Mouse (Mus musculus) thymus, adult 2 months (tissue): ENCODE measurements around the gene Clcn2.

Experiments
- CTCF ChIP-seq: fragments of 200-500 bp; IDR thresholded peaks from 2 replicates; pipeline ENCODE4 v1.5.1; 2012; ENCODE audit warnings: mild to moderate bottlenecking, control low read depth, low read length, moderate library complexity, borderline replicate concordance; ENCODE audit not compliant: control insufficient read depth, poor library complexity, insufficient read depth; ENCODE audit errors: extremely low read depth
- POLR2A ChIP-seq: fragments of 200-500 bp; IDR thresholded peaks from 2 replicates; pipeline ENCODE4 v1.6.1; 2012; ENCODE audit warnings: mild to moderate bottlenecking, low read length, control low read depth, moderate library complexity; ENCODE audit not compliant: control insufficient read depth, poor library complexity, insufficient read depth; ENCODE audit errors: extremely low read depth

GRCm38 (mm10) chr16:20717978-20718670 is 578 bp upstream of the Clcn2 start:
- TF ChIP-seq POLR2A (no peak), CTCF (no peak)
